ENCODE assay signal across 23 mouse cellular contexts in genomic region chr6:55609976-55610375, GRCm38 (mm10).
"Had no signal": no experiment of that assay in that cellular context is flagged by ENCODE, and none has a peak within 500 bp of the region (broad histone marks: within the 10 kb centered on the region; RNA-seq: fewer than 3 reads in every experiment).

No protein-coding gene starts in this region.

- DNase-seq: kidney, adult 8-10 months; kidney, postnatal 14 days; layer of hippocampus, postnatal 36 days; liver; lung, adult 2 months; right cerebral cortex, adult 18-20 months; right cerebral cortex, postnatal 14 days; right cerebral cortex, postnatal 4 days; thymus, adult 2 months; thymus, postnatal 14 days; thymus, postnatal 4 days had no signal

- H3K9me3 ChIP-seq: kidney, embryonic 15.5 days; liver, embryonic 12.5 days; liver, embryonic 15.5 days; midbrain, embryonic 12.5 days; midbrain, embryonic 15.5 days; neural tube, embryonic 12.5 days; neural tube, embryonic 15.5 days had no signal

- H3K4me1 ChIP-seq: kidney, embryonic 15.5 days; limb, embryonic 12.5 days; midbrain, embryonic 12.5 days; midbrain, embryonic 15.5 days; neural tube, embryonic 12.5 days; neural tube, embryonic 15.5 days had no signal

- H3K9ac ChIP-seq: kidney, embryonic 15.5 days; limb, embryonic 12.5 days; liver, embryonic 12.5 days; liver, embryonic 15.5 days; midbrain, embryonic 12.5 days; midbrain, embryonic 15.5 days; neural tube, embryonic 12.5 days; neural tube, embryonic 15.5 days had no signal

- H3K27ac ChIP-seq: kidney, embryonic 15.5 days; left cerebral cortex, adult 2 months; limb, embryonic 12.5 days; liver, embryonic 12.5 days; liver, embryonic 15.5 days; midbrain, embryonic 12.5 days; midbrain, embryonic 15.5 days; neural tube, embryonic 12.5 days; neural tube, embryonic 15.5 days; stomach, postnatal 0 days had no signal

- H3K27me3 ChIP-seq: kidney, embryonic 15.5 days; limb, embryonic 12.5 days; liver, embryonic 12.5 days; liver, embryonic 15.5 days; megakaryocyte, embryonic 14.5 days; midbrain, embryonic 12.5 days; midbrain, embryonic 15.5 days; neural tube, embryonic 12.5 days; neural tube, embryonic 15.5 days had no signal

- H3K4me3 ChIP-seq: kidney, embryonic 15.5 days; left cerebral cortex, adult 2 months; limb, embryonic 12.5 days; liver, embryonic 12.5 days; liver, embryonic 15.5 days; megakaryocyte, embryonic 14.5 days; midbrain, embryonic 12.5 days; midbrain, embryonic 15.5 days; neural tube, embryonic 12.5 days; neural tube, embryonic 15.5 days had no signal

- H3K36me3 ChIP-seq: kidney, embryonic 15.5 days; limb, embryonic 12.5 days; liver, embryonic 12.5 days; liver, embryonic 15.5 days; midbrain, embryonic 12.5 days; midbrain, embryonic 15.5 days; neural tube, embryonic 12.5 days; neural tube, embryonic 15.5 days had no signal

- ATAC-seq: liver, embryonic 12.5 days; lung, postnatal 0 days; midbrain, embryonic 15.5 days had no signal

- H3K4me2 ChIP-seq: kidney, embryonic 15.5 days; limb, embryonic 12.5 days; liver, embryonic 12.5 days; liver, embryonic 15.5 days; midbrain, embryonic 12.5 days; midbrain, embryonic 15.5 days; neural tube, embryonic 12.5 days; neural tube, embryonic 15.5 days had no signal
